Mouse (Mus musculus) splenic B cell, adult 2 months (primary cell): ENCODE results near the gene Prg2.
A peak's percentile ranks its signal among the peaks of the same experiment; 100 is the strongest.

ENCODE experiments used
- DNase-seq: peaks from one replicate; pipeline ENCODE4 v3.0.0-alpha.2; 2011; ENCODE audit warnings: low read depth, low spot score
- H3K27me3 ChIP-seq: 2 replicates; pipeline ENCODE4 v1.6.1; 2012; ENCODE audit warnings: mild to moderate bottlenecking, low read length, moderate library complexity, mixed read lengths; ENCODE audit not compliant: control insufficient read depth, poor library complexity, insufficient read depth, severe bottlenecking
- H3K36me3 ChIP-seq: 2 replicates; pipeline ENCODE4 v1.6.1; 2012; ENCODE audit warnings: mild to moderate bottlenecking, low read length, moderate library complexity, mixed read lengths; ENCODE audit not compliant: control insufficient read depth, poor library complexity, insufficient read depth, severe bottlenecking

Prg2 gene

DNA sequence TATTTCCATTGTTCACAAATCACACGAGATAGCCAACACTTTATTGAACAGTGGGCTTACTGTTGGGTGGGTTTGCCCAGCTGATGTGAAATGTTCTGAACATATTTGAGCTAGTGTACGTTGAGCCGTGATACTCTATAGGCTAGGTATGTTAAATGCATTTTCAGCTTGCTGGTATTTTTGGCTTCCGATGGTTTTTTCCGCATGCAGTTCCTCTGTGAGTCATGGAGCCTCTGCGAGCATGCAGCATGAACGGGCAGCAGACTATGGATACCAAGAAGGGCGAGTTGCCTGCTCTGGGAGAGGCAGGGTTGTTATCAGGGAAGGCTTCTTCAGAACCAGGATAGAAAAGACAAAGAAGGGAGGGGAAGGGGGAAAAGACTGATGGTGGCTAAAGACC is 29.2 kb upstream of the Prg2 start:
- Histone ChIP-seq H3K36me3 (no peaks in the 10 kb centered on the region), H3K27me3 (no peaks in the 10 kb centered on the region)
- DNase-seq: no peak

DNA sequence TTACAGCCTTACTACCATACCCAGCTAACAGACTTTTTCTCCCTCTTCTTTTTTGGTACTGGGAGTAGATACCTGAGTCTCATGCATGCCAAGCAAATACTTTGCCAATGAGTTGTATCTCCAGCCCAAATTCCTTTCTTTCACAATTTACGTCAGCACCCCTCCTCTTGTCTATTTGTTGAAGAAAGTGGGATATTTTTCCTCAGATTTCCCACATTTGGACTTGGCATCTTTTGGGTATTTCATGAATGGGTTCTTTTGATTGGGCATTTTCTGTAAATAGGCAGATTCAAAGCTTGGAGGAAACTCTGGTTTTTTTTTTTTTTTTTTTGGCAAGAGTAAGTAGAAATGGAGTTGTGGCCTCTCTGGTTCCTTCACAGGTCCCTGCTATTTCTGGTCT is 28.0 kb upstream of the Prg2 start:
- no peaks in the 10 kb centered on the region for H3K27me3 ChIP-seq
- H3K36me3 ChIP-seq: no peaks in the 10 kb centered on the region
- no peak for DNase-seq

DNA sequence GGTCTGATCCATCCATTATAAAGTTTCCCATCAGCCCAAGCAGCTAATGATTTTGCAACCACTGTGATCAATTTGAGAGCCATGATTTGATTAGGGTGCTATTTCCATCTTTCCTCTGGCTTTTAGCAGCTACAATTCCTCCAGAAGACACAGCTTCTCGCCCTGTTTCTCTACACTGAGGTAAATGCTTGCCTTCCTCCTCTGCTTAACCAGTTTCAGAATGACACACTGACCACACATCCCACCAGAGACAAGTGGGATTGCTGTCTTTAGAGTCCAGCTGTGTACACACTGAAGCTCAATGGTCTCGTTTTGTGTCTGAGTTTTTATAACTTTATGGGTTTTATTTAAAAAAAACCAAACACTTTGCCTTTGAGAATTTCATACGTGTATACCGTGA is 27.6 kb upstream of the Prg2 start:
- Histone ChIP-seq H3K27me3 (no peaks in the 10 kb centered on the region), H3K36me3 (no peaks in the 10 kb centered on the region)
- DNase-seq: no peak

DNA sequence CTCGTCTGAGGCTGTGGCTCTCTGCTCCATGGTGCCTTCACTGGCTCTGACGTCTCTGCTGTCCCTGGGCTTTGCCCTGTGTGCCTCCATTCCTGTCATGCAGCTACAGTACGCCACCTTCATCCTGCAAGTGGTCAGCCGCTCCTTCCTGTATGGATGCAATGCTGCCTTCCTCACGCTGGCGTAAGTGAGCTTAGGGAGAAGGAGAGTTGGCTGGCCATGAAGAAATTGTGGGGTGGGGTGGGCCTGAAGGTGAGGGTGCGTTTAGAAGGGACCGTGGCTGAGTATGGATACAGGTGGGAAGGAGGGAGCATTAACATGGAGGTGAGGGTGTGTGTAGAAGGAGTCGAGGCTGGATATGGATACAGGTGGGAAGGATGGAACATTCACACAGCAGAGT is 24.8 kb upstream of the Prg2 start:
- no peaks in the 10 kb centered on the region for H3K36me3 ChIP-seq
- no peaks in the 10 kb centered on the region for H3K27me3 ChIP-seq
- DNase-seq: no peak

DNA sequence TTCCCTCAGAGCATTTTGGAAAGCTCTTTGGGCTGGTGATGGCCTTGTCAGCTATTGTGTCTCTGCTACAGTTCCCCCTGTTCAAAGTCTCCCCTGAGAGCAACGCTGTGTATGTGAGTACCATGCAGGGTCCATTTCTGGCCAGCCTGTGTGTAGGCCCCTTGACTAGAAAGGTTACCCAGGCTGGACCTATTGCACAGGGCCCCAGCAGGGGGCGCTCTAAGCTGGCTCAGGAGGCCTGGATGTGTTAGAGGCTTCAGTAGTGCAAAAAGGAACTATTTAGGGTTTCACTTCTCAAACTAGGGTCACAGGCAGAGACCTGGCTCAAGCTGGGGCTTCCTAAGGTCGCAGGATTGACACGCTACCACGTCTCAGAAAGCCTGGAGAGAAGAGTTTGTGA is 24.0 kb upstream of the Prg2 start:
- Histone ChIP-seq H3K36me3 (no peaks in the 10 kb centered on the region), H3K27me3 (no peaks in the 10 kb centered on the region)
- peak; percentile 92 for DNase-seq

DNA sequence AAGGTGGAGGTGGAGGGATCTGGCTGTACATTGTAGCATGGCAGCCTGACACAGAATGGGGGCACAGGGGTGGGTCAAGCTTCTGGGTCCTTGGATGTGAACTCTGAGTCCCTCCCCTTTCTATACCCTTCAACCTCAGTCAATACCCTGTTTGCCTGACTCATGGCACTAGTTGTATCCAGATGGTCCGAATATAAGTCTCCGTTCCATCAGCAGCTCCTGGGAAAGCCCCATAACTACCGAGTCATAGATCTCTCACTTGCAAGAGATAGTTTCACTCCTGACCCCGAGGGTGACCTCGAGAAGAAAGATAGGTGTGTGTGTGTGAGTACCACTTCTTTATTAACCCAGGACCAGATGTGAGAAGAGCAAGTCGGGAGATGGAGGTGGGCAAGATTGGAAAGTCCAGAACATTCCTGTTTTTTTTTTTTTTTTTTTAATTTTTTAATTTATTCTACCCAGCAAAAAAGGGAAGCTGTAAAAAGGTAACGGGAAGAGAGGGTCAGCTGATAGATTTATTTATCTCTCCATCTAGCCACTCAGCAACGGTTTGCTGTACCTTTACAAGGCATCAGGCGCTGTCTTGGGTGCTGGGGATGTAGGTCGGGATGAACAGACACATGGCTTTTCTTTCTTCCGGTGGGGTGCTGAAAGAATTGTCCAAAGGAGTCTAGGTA is 21.5 kb upstream of the Prg2 start:
- no peaks in the 10 kb centered on the region for H3K36me3 ChIP-seq
- H3K27me3 ChIP-seq: no peaks in the 10 kb centered on the region
- DNase-seq: no peak

DNA sequence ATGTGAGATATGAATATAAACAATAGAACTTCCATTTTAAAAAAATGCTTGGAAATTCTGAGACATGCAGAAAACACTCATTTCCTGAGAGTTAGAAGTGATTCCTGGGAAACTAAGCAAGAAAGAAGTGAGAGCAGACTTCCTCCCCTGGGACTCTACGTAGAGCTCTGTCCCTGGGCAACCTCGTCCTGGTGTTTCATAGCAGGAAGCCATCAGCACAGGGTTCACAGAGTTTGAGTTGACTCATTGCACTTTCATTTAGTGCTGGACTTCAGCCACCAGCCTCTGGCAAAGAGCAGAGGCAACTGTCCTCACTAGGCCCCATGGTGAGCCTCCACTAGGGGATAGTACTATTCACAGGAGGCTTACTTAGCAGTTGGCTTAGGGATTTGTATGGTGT is 19.0 kb upstream of the Prg2 start:
- DNase-seq: peak; percentile 40
- H3K27me3 ChIP-seq: no peaks in the 10 kb centered on the region

DNA sequence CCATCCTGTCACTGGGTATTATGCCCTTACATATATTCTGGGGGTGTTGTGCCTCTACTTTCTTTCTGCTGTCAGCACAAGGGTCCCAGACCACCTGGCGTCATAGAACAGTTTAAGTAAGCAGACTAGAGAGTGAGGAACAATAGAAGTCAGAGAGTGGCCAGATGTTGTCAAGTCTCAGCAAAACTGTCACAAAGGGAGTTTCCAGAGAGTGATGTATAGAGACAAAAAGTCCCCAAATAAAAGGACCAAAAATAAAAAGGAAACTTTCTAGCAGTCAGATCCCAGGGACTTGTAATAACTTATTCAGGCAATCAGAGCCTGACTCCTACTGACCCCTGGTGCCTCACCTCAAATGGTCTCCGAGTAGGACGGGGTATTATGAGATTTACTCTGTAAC is 18.4 kb upstream of the Prg2 start:
- no peaks in the 10 kb centered on the region for H3K27me3 ChIP-seq
- H3K36me3 ChIP-seq: no peaks in the 10 kb centered on the region
- DNase-seq: peak; percentile 40

More for the DNA sequence above, 19.0 kb upstream of the Prg2 start:
- no peaks in the 10 kb centered on the region for H3K36me3 ChIP-seq

DNA sequence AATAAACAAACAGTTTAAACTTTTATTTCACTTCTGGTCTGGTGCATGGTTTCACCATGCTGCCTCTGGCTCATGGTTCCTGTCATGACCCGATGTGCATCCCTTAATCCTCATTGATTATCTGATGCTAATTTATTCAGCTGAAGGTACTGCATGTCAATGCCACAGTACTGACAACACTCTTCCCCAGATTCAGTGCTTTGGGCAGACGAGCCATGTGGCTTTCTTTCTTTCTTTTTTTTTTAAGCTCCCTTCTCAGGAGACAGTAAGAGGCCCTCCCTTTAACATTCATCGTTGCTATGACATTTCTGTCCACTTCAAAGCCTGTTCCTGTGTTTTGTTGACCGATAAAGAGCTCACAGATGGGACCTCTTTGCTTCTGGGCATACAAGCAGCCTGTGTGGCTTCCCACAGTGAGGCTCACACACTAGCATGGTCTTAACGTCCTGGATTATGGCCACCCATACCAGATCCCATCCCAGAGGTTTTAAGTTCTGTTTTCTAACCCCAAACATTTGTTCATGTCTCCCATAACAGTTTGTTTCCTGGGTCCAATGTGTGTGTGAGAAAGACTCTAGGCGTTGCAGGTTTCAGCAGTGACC is 17.3 kb upstream of the Prg2 start:
- H3K36me3 ChIP-seq: no peaks in the 10 kb centered on the region
- DNase-seq: no peak
- H3K27me3 ChIP-seq: no peaks in the 10 kb centered on the region

DNA sequence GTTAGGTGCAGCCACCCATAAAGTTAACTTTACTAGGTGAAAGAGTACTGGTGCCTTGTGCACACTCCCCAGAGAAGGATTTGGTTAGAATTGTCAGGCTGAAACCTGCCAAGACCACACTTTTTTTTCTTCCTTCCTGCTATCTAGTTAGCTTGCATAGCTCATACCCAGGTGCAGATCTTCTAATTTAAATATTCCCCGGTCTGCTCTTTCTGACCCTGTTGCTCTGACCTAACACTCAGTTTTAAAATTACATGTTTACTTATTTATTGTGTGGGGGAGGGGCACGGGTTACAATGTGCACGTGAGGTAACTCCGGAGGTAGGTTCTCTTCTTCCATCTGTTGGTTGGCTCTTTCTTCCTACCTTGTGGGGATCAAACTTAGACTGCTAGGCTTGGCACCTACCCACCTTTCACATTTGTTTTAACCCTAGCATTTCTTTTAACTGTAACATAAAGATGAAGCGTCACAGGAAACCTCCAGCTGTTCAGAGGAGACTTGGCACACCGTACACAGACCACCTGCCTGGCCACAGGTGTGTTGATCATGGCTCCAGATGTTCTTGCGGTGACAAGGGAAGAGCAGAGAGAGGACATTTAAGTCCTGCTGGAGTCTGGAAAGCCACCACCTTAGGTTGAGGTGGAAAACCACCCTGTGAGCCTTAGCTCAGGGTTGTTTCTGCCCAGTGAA is 16.0 kb upstream of the Prg2 start:
- peak; percentile 77 for DNase-seq
- no peaks in the 10 kb centered on the region for H3K36me3 ChIP-seq
- H3K27me3 ChIP-seq: no peaks in the 10 kb centered on the region

DNA sequence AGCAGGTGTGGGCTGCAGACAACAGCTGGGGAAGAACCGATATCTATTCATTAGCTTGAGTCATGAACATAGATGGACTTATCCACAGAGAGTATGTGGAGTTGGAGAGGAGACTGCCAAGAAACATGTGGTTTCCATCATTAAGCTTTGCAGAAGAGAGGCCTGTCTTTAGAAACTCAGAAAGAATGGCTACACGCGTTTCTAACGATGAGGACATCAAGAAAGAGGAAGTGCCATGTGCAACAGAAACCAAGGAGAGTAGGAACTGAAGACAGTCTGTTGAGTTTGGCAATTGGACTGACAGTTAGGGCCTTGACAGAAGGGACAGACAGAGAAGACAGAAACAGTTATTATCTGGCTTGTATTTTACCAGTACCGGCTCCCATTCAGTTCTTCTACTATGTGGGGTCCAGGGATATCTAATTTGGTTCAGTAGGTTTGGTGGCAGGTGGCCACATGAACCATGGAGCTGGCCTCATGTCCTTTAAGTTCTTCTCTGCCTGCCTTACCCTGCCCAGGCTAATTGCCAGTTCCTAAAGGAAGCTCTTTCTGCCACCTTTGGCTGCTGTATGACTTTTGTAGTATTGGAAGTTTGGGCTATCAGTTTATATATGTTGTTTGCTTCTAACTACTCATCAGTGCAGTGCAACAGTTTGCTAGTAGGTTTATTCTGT is 12.8 kb upstream of the Prg2 start:
- no peaks in the 10 kb centered on the region for H3K36me3 ChIP-seq
- no peaks in the 10 kb centered on the region for H3K27me3 ChIP-seq
- DNase-seq: peak; percentile 77

DNA sequence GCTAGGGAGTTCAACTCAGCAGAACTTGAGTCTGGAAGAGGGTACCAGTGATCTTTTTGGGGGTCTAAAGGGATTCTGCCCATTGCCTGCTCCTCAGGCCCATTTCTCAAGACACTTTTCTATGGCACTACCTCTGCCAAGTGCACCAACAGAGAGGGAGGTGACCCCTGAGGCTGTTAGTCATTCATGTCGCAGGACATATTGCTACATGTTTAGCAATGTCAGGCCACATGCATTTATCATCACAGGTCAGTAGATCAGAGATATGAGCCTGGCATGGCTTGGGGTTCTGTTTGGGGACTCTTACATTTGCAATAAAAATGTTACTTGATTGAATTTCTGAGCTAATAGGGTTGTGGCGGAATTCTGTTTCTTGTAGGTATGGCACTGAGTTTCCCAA is 4.7 kb upstream of the Prg2 start:
- Histone ChIP-seq H3K27me3 (no peaks in the 10 kb centered on the region), H3K36me3 (no peaks in the 10 kb centered on the region)
- no peak for DNase-seq

DNA sequence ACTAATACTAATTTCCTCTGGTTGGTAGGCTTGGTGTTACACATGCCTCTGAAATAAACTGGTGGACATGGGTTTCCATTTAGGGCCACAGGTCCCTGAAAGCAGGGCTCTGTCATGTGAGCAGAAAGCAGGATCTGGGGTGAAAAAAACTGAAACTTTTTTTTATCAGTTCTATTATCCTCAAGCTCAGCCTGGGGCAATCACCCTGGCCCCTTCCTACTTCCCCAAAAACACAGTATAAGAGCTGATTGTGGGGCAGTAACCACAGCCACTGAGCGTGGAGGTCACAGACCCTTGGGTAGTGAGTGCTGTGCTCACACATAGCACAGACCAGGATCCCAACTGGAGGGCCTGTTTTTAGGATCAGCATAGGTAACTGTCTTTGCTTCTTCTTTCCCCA is 7.7 kb downstream of the Prg2 start, which contains the start of gene Prg3:
Gene Prg3, plus strand, starts transcription at position 286 of the 400 bp plus-strand sequence.
- H3K27me3 ChIP-seq: no peaks in the 10 kb centered on the region
- DNase-seq: peak; percentile 55
- H3K36me3 ChIP-seq: no peaks in the 10 kb centered on the region

DNA sequence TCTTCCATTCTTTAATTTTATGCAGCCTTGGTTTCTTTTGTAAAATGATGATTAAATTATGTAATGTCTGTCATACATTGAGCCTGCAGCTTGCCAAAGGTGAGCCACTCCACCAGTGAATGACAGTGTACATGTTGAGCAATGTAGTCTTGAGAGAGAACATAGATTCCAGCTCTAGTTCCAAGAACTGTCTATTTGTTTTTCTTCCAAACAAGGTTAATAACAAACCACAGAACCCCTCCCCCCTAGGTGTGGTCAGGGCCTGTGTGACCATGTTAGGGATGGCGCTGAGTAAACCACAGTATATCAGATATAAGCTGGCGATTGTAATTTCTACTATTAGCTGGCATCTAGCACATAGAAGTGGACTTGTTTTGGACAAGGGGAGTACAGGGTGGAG is 16.1 kb downstream of the Prg2 start:
- no peaks in the 10 kb centered on the region for H3K27me3 ChIP-seq
- no peak for DNase-seq
- H3K36me3 ChIP-seq: no peaks in the 10 kb centered on the region
